Mouse (Mus musculus): Measurements from ENCODE around the gene Pde6h. TPM values are rescaled to one million over a fixed set of nuclear protein-coding genes. Genes with fewer than 3 reads are reported as not detected.

The Pde6h gene
- polyA plus RNA-seq (2015; fragmentation: Nextera tagmentation; extraction: Ambion mirVana), result 0.32 and 0.52 TPM in 2 replicates

DNA sequence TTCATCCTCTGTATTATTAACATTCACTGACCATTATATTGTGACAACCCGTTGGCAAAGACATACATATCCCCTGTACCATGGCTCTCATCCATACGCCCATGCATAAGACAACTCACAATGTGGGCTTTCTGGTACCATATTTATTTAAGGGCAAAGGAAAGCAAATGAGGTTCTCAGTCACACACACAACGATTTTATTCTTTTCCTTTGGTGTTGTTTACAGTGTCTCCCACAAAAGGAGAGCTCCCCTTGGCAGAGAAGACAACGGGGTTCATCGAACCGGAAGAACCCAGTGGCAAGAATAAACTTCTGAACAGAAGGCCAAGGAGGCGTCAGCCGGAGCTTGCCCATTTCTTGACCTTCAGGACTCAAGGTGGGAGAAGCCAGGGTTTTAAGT lies at the start of gene Pde6h:
Pde6h (plus strand) TSS at position 301 of the 400 bp plus-strand sequence.

GRCm38 (mm10) chr6:136875670-136876069 lies 48.0 kb upstream of the Pde6h start, which contains the start of gene Mgp:
Mgp (minus strand) TSS chr6:136875823.

GRCm38 (mm10) chr6:136922080-136922479 lies 1.6 kb upstream of the Pde6h start, which contains the start of gene Erp27:
Erp27 (minus strand) TSS chr6:136922180.

DNA sequence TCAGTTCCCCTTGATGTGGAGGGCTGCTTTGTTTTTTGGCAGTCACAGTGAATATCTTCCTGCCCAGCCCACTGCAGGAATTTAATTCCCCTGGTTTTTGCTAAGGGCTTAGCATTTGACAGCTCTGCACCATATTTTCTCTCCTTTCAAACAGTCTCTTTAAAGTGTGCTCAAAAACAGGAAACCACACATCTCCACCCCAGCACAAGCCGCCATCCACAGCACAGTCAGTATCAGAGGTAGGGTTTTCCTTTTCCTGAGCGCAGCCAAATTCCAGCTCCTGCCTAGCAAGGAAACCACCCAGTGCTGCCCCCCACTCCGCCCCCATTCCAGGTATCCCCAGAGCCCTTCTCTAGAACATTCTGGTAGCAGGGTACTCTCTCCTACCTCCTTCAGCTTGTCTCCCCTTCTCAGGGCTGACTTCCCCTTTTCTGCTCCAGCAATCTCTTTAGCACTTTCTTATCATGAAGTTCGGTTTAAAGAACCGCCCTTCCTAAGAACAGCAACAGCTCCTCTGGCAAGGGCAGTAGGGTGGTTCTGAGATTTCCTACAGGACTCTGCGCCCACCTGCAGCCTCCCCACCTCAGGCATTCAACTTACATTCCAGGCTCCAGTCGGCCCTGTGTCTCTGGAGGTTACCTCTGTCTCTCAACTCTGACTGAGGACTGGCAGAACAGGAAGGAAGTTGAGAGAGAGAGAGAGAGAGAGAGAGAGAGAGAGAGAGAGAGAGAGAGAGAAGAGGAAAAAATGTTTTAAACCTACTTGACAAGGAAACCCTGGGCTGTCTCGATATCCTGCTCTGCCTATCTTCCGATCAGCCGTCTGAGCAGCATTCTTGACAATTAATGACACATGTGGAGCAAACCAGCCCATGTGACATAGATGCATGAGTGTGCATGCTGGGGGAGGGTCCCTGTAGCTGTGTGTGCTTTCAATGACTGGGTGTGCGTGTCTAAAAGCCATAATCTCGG lies 17.7 kb downstream of the Pde6h start, which contains the start of gene Arhgdib:
Arhgdib (minus strand) TSS at position 849 of the 971 bp plus-strand sequence.

Other genes starting within 250 kb of the Pde6h start
- gene Gucy2c, start 142.1 kb upstream of the Pde6h start, polyA plus RNA-seq (2015; fragmentation: Nextera tagmentation; extraction: Ambion mirVana), result 0.32 and 0.34 TPM in 2 replicates
- 0.36 and 0.41 TPM in 2 replicates for gene Hist4h4, start 119.4 kb upstream of the Pde6h start, polyA plus RNA-seq (2015; fragmentation: Nextera tagmentation; extraction: Ambion mirVana)
- 111 and 122 TPM in 2 replicates for gene H2afj, start 115.6 kb upstream of the Pde6h start, polyA plus RNA-seq (2015; fragmentation: Nextera tagmentation; extraction: Ambion mirVana)
- gene BC049715, start 96.2 kb upstream of the Pde6h start, polyA plus RNA-seq (2015; fragmentation: Nextera tagmentation; extraction: Ambion mirVana), result 1.8 and 2.0 TPM in 2 replicates
- gene Wbp11, start 95.6 kb upstream of the Pde6h start, polyA plus RNA-seq (2015; fragmentation: Nextera tagmentation; extraction: Ambion mirVana), result 66.2 and 67.4 TPM in 2 replicates
- 5.6 and 5.7 TPM in 2 replicates for gene Smco3, start 88.4 kb upstream of the Pde6h start, polyA plus RNA-seq (2015; fragmentation: Nextera tagmentation; extraction: Ambion mirVana)
- gene Art4, start 66.1 kb upstream of the Pde6h start, polyA plus RNA-seq (2015; fragmentation: Nextera tagmentation; extraction: Ambion mirVana), result 0.19 and 0.20 TPM in 2 replicates
- 92.1 and 133 TPM in 2 replicates for gene Mgp, start 48.0 kb upstream of the Pde6h start, polyA plus RNA-seq (2015; fragmentation: Nextera tagmentation; extraction: Ambion mirVana)
- gene Erp27, start 1.7 kb upstream of the Pde6h start, polyA plus RNA-seq (2015; fragmentation: Nextera tagmentation; extraction: Ambion mirVana), result 0.19 and 0.23 TPM in 2 replicates
- 19.3 and 20.8 TPM in 2 replicates for gene Arhgdib, start 18.1 kb downstream of the Pde6h start, polyA plus RNA-seq (2015; fragmentation: Nextera tagmentation; extraction: Ambion mirVana)
- 14.9 and 15.3 TPM in 2 replicates for gene Rerg, start 246.7 kb downstream of the Pde6h start, polyA plus RNA-seq (2015; fragmentation: Nextera tagmentation; extraction: Ambion mirVana)

Measured in neural tube, postnatal 0 days (tissue).